ENCODE assay signal across 8 mouse cellular contexts in the genomic region with DNA sequence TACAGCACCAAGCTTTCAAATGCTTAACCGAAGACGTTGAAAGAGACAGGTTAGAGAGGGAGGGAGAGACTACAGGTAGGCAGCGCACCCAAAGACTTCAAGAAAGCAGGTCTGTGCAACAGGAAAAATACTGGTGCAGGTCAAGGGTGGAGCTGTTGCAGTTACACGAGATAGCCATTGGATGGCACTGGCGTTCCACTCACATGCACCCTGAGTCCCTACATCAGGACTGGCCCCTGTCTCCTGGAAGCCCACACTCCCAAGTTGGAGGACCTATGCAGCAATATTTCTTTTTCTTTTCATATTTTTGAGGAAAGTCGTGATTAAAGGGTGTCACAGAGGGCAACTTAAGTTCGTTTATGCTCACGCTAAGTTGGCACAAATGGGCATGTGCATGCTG.
A peak's percentile ranks its signal among the peaks of the same experiment; 100 is the strongest.
DNase-seq lines count a peak whose midpoint lies in the region; ATAC-seq and TF ChIP-seq lines count a peak whose summit lies in the region.

No protein-coding gene starts in this region.

- H3K36me3 ChIP-seq in liver, embryonic 11.5 days (ENCODE audit: control insufficient read depth, insufficient read depth, low read length) = no peaks in the 10 kb centered on the region
- no peaks in the 10 kb centered on the region for H3K36me3 ChIP-seq in neural tube, embryonic 14.5 days (ENCODE audit: control insufficient read depth, insufficient read depth, low read length)

- intact Hi-C loops in left cerebral cortex, postnatal 25 days (cut with DNase I) = loop anchor here (1.0 to 5.0 kb wide), 4 partner anchors 146 to 725 kb away; no protein-coding TSS in a partner anchor

- TF ChIP-seq POLR2A in bone marrow, adult 2 months (IDR thresholded peaks at IDR 0.05; ENCODE audit: borderline replicate concordance, control insufficient read depth, low read depth, low read length) = no peak
- TF ChIP-seq POLR2A in embryonic fibroblast, embryonic 13.5 days (IDR thresholded peaks at IDR 0.05; ENCODE audit: low read depth, low read length) = no peak

- ATAC-seq in liver, embryonic 11.5 days (replicated peaks; ENCODE audit: low FRiP score) = no peak
- peak; percentile 78 for ATAC-seq in neural tube, embryonic 14.5 days (ENCODE audit: low read depth)
- no peak for ATAC-seq in erythroid progenitor cell, adult 5-6 weeks (replicated peaks; ENCODE audit: low FRiP score, poor library complexity, severe bottlenecking)

- TF ChIP-seq CTCF in bone marrow, adult 2 months (IDR thresholded peaks at IDR 0.05; ENCODE audit: control insufficient read depth, insufficient read depth, low read length) = peak; percentile 79
- TF ChIP-seq CTCF in embryonic fibroblast, embryonic 13.5 days (IDR thresholded peaks at IDR 0.05; ENCODE audit: borderline replicate concordance, insufficient read depth, low read length) = peak; percentile 85; the same call in 1 of the 2 replicates

- H3K9ac ChIP-seq in liver, embryonic 11.5 days (ENCODE audit: low read depth, low read length) = no peak overlapping the region
- no peak overlapping the region for H3K9ac ChIP-seq in neural tube, embryonic 14.5 days (replicated peaks; ENCODE audit: low read depth, low read length)

- H3K9me3 ChIP-seq in liver, embryonic 11.5 days (ENCODE audit: control insufficient read depth, low read length) = no peaks in the 10 kb centered on the region
- H3K9me3 ChIP-seq in neural tube, embryonic 14.5 days (ENCODE audit: control insufficient read depth, low read length) = no peaks in the 10 kb centered on the region

- 16% methylated on average over 8 of the region's 8 CpGs for WGBS in liver, embryonic 11.5 days
- WGBS in bone marrow, adult 2 months = 21% methylated on average over 8 of the region's 8 CpGs
- WGBS in neural tube, embryonic 14.5 days = 20% methylated on average over 8 of the region's 8 CpGs

- no peak overlapping the region for H3K4me2 ChIP-seq in liver, embryonic 11.5 days
- H3K4me2 ChIP-seq in neural tube, embryonic 14.5 days (ENCODE audit: low read depth, low read length) = no peak overlapping the region

- H3K27me3 ChIP-seq in liver, embryonic 11.5 days (replicated peaks; ENCODE audit: control insufficient read depth, insufficient read depth, low read length) = no peaks in the 10 kb centered on the region
- H3K27me3 ChIP-seq in neural tube, embryonic 14.5 days (ENCODE audit: control insufficient read depth, insufficient read depth, low read length) = no peaks in the 10 kb centered on the region

- H3K27ac ChIP-seq in liver, embryonic 11.5 days (ENCODE audit: low read depth, low read length) = no peak overlapping the region
- H3K27ac ChIP-seq in bone marrow, adult 2 months (ENCODE audit: control insufficient read depth, insufficient read depth, low read depth, low read length, poor library complexity) = no peak overlapping the region
- H3K27ac ChIP-seq in embryonic fibroblast, embryonic 13.5 days (ENCODE audit: insufficient read depth, low read length) = no peak overlapping the region
- no peak overlapping the region for H3K27ac ChIP-seq in neural tube, embryonic 14.5 days (ENCODE audit: low read depth, low read length)

- peak; percentile 14 for DNase-seq in liver
- DNase-seq in liver, embryonic 11.5 days (ENCODE audit: low spot score) = no peak
- DNase-seq in induced T-regulatory cell, adult 2 months (ENCODE audit: low read depth) = peak; percentile 2
- peak; percentile 80 to 86 for DNase-seq in left cerebral cortex, postnatal 25 days (ENCODE audit: low spot score in 2 of 2)

- H3K4me1 ChIP-seq in liver, embryonic 11.5 days (replicated peaks; ENCODE audit: control insufficient read depth, insufficient read depth, low read length) = no peaks in the 10 kb centered on the region
- no peaks in the 10 kb centered on the region for H3K4me1 ChIP-seq in bone marrow, adult 2 months (ENCODE audit: control insufficient read depth, insufficient read depth, low read length)
- no peaks in the 10 kb centered on the region for H3K4me1 ChIP-seq in embryonic fibroblast, embryonic 13.5 days (ENCODE audit: control insufficient read depth, insufficient read depth, low read length)
- no peaks in the 10 kb centered on the region for H3K4me1 ChIP-seq in neural tube, embryonic 14.5 days (ENCODE audit: control insufficient read depth, insufficient read depth, low read length)

- H3K4me3 ChIP-seq in liver, embryonic 11.5 days (ENCODE audit: low read depth, low read length) = no peak overlapping the region
- H3K4me3 ChIP-seq in bone marrow, adult 2 months (replicated peaks; ENCODE audit: control insufficient read depth, low read depth, low read length) = no peak overlapping the region
- H3K4me3 ChIP-seq in embryonic fibroblast, embryonic 13.5 days (ENCODE audit: insufficient read depth, low read length) = no peak overlapping the region
- H3K4me3 ChIP-seq in neural tube, embryonic 14.5 days (ENCODE audit: low read depth, low read length) = no peak overlapping the region
